Mouse (Mus musculus): ENCODE results near the gene Fli1.

The Fli1 gene

GRCm38 (mm10) chr9:32409060-32409961 is 133.3 kb downstream of the Fli1 start:
- DNase-seq (ENCODE audit: extremely low spot score): peak; percentile 79

GRCm38 (mm10) chr9:32408730-32409059 is 134.0 kb downstream of the Fli1 start:
- DNase-seq (ENCODE audit: extremely low spot score): no peak

- DNase-seq (ENCODE audit: extremely low spot score): peak; percentile 59
These were observed 137.3 kb downstream of the Fli1 start for GRCm38 (mm10) chr9:32405191-32405925.

GRCm38 (mm10) chr9:32400662-32401161 is 141.9 kb downstream of the Fli1 start:
- DNase-seq (ENCODE audit: extremely low spot score): no peak

GRCm38 (mm10) chr9:32400212-32400611 is 142.4 kb downstream of the Fli1 start:
- no peak for DNase-seq (ENCODE audit: extremely low spot score)

- DNase-seq (ENCODE audit: extremely low spot score): no peak
These were observed 147.9 kb downstream of the Fli1 start for GRCm38 (mm10) chr9:32394761-32395161.

GRCm38 (mm10) chr9:32392716-32393115 is 149.9 kb downstream of the Fli1 start:
- no peak for DNase-seq (ENCODE audit: extremely low spot score)

GRCm38 (mm10) chr9:32391701-32392100 is 151.0 kb downstream of the Fli1 start:
- DNase-seq (ENCODE audit: extremely low spot score): no peak

GRCm38 (mm10) chr9:32391092-32391491 is 151.6 kb downstream of the Fli1 start:
- no peak for DNase-seq (ENCODE audit: extremely low spot score)

- no peak for DNase-seq (ENCODE audit: extremely low spot score)
These were observed 154.5 kb downstream of the Fli1 start for GRCm38 (mm10) chr9:32388120-32388519.

- DNase-seq (ENCODE audit: extremely low spot score): no peak
These were observed 157.8 kb downstream of the Fli1 start for GRCm38 (mm10) chr9:32384906-32385305.

- no peak for DNase-seq (ENCODE audit: extremely low spot score)
These were observed 165.6 kb downstream of the Fli1 start for GRCm38 (mm10) chr9:32376863-32377590.

- no peak for DNase-seq (ENCODE audit: extremely low spot score)
These were observed 166.6 kb downstream of the Fli1 start for GRCm38 (mm10) chr9:32376031-32376430.

GRCm38 (mm10) chr9:32373656-32374055 is 169.0 kb downstream of the Fli1 start:
- no peak for DNase-seq (ENCODE audit: extremely low spot score)
